Mouse (Mus musculus): Measurements from ENCODE around the gene Fndc1. TPM values are rescaled to one million over a fixed set of nuclear protein-coding genes. Genes with fewer than 3 reads are reported as not detected.

The Fndc1 gene
- total RNA-seq (2014; fragmentation: Nextera tagmentation): not detected in 2 replicates
- total RNA-seq (2017): not detected in 2 replicates

- ATAC-seq (replicated peaks; ENCODE audit: low FRiP score, low TSS enrichment, poor library complexity, severe bottlenecking): no peak; the same call in 1 of the 2 replicates
Observed at GRCm38 (mm10) chr17:7826819-7827515, at the start of gene Fndc1. Gene Fndc1 (minus strand): TSS chr17:7827302.

GRCm38 (mm10) chr17:7876541-7876940 is 49.4 kb upstream of the Fndc1 start:
- no peak for ATAC-seq (replicated peaks; ENCODE audit: low FRiP score, low TSS enrichment, poor library complexity, severe bottlenecking)

GRCm38 (mm10) chr17:7875941-7876461 is 48.9 kb upstream of the Fndc1 start:
- ATAC-seq (replicated peaks; ENCODE audit: low FRiP score, low TSS enrichment, poor library complexity, severe bottlenecking): no peak

GRCm38 (mm10) chr17:7874776-7875531 is 47.9 kb upstream of the Fndc1 start:
- ATAC-seq (replicated peaks; ENCODE audit: low FRiP score, low TSS enrichment, poor library complexity, severe bottlenecking): peak; percentile 28; the same call in 1 of the 2 replicates

GRCm38 (mm10) chr17:7873382-7873781 is 46.3 kb upstream of the Fndc1 start:
- ATAC-seq (replicated peaks; ENCODE audit: low FRiP score, low TSS enrichment, poor library complexity, severe bottlenecking): no peak

- ATAC-seq (replicated peaks; ENCODE audit: low FRiP score, low TSS enrichment, poor library complexity, severe bottlenecking): no peak
Observed at GRCm38 (mm10) chr17:7871800-7872199, 44.7 kb upstream of the Fndc1 start.

- ATAC-seq (replicated peaks; ENCODE audit: low FRiP score, low TSS enrichment, poor library complexity, severe bottlenecking): no peak
Observed at GRCm38 (mm10) chr17:7870862-7871605, 43.9 kb upstream of the Fndc1 start.

GRCm38 (mm10) chr17:7869114-7869513 is 42.0 kb upstream of the Fndc1 start:
- ATAC-seq (replicated peaks; ENCODE audit: low FRiP score, low TSS enrichment, poor library complexity, severe bottlenecking): no peak

GRCm38 (mm10) chr17:7868631-7869030 is 41.5 kb upstream of the Fndc1 start:
- ATAC-seq (replicated peaks; ENCODE audit: low FRiP score, low TSS enrichment, poor library complexity, severe bottlenecking): peak; percentile 74

- ATAC-seq (replicated peaks; ENCODE audit: low FRiP score, low TSS enrichment, poor library complexity, severe bottlenecking): peak; percentile 42; the same call in 1 of the 2 replicates
Observed at GRCm38 (mm10) chr17:7864740-7865139, 37.6 kb upstream of the Fndc1 start.

- ATAC-seq (replicated peaks; ENCODE audit: low FRiP score, low TSS enrichment, poor library complexity, severe bottlenecking): peak; percentile 57
Observed at GRCm38 (mm10) chr17:7863745-7864144, 36.6 kb upstream of the Fndc1 start.

GRCm38 (mm10) chr17:7860845-7861360 is 33.8 kb upstream of the Fndc1 start:
- peak; percentile 57 for ATAC-seq (replicated peaks; ENCODE audit: low FRiP score, low TSS enrichment, poor library complexity, severe bottlenecking)

- ATAC-seq (replicated peaks; ENCODE audit: low FRiP score, low TSS enrichment, poor library complexity, severe bottlenecking): no peak
Observed at GRCm38 (mm10) chr17:7857658-7858057, 30.6 kb upstream of the Fndc1 start.

GRCm38 (mm10) chr17:7855851-7856250 is 28.7 kb upstream of the Fndc1 start:
- no peak for ATAC-seq (replicated peaks; ENCODE audit: low FRiP score, low TSS enrichment, poor library complexity, severe bottlenecking)

GRCm38 (mm10) chr17:7851979-7852378 is 24.9 kb upstream of the Fndc1 start:
- no peak for ATAC-seq (replicated peaks; ENCODE audit: low FRiP score, low TSS enrichment, poor library complexity, severe bottlenecking)

- no peak for ATAC-seq (replicated peaks; ENCODE audit: low FRiP score, low TSS enrichment, poor library complexity, severe bottlenecking)
Observed at GRCm38 (mm10) chr17:7851527-7851926, 24.4 kb upstream of the Fndc1 start.

- no peak for ATAC-seq (replicated peaks; ENCODE audit: low FRiP score, low TSS enrichment, poor library complexity, severe bottlenecking)
Observed at GRCm38 (mm10) chr17:7850246-7850645, 23.1 kb upstream of the Fndc1 start.

GRCm38 (mm10) chr17:7840505-7841290 is 13.6 kb upstream of the Fndc1 start:
- ATAC-seq (replicated peaks; ENCODE audit: low FRiP score, low TSS enrichment, poor library complexity, severe bottlenecking): no peak

- ATAC-seq (replicated peaks; ENCODE audit: low FRiP score, low TSS enrichment, poor library complexity, severe bottlenecking): no peak
Observed at GRCm38 (mm10) chr17:7827586-7827985, 484 bp upstream of the Fndc1 start.

Data from megakaryocyte-erythroid progenitor cell, adult 5-6 weeks (primary cell).